Mouse (Mus musculus) ES-E14 (cell line): Measurements from ENCODE around the gene Pde9a.

Experiments used
- HCFC1 ChIP-seq: IDR thresholded peaks from 2 replicates; pipeline ENCODE4 v1.6.1; 2012; ENCODE audit warnings: low read length, inconsistent platforms, borderline replicate concordance; ENCODE audit not compliant: insufficient read depth
- ZC3H11A ChIP-seq: IDR thresholded peaks from 2 replicates; pipeline ENCODE4 v1.6.1; 2012; ENCODE audit warnings: low read depth, mild to moderate bottlenecking, inconsistent platforms, low read length, borderline replicate concordance
- ZNF384 ChIP-seq: IDR thresholded peaks from 2 replicates; pipeline ENCODE4 v1.6.1; 2012; ENCODE audit warnings: low read depth, low read length, inconsistent platforms

- peak; percentile 86 for TF ChIP-seq ZC3H11A
- no peak for TF ChIP-seq HCFC1
- no peak for TF ChIP-seq ZNF384
Measured at GRCm38 (mm10) chr17:31377961-31378360, 8.0 kb upstream of the Pde9a start.
